Mouse (Mus musculus) hindbrain, embryonic 10.5 days (tissue): Measurements from ENCODE around the gene Maneal. TPM values are rescaled to one million over a fixed set of nuclear protein-coding genes. Genes with fewer than 3 reads are reported as not detected.
A peak's percentile ranks its signal among the peaks of the same experiment; 100 is the strongest.

Experiments used
- DNase-seq: peaks from one replicate; pipeline ENCODE4 v3.0.0-alpha.2; 2017; ENCODE audit warnings: low spot score
- H3K27ac ChIP-seq: fragments of 300-500 bp; sonication (generic); 2 replicates; pipeline ENCODE4 v1.5.1; 2016; ENCODE audit warnings: mild to moderate bottlenecking, moderate library complexity
- H3K27me3 ChIP-seq: fragments of 300-500 bp; sonication (generic); 2 replicates; pipeline ENCODE4 v1.6.1; 2016; ENCODE audit warnings: mild to moderate bottlenecking; ENCODE audit not compliant: poor library complexity, insufficient read depth, severe bottlenecking
- H3K36me3 ChIP-seq: fragments of 300-500 bp; sonication (generic); 2 replicates; pipeline ENCODE4 v1.6.1; 2016; ENCODE audit warnings: mild to moderate bottlenecking, moderate library complexity
- H3K4me1 ChIP-seq: fragments of 300-500 bp; sonication (generic); replicated peaks from 2 replicates; pipeline ENCODE4 v1.6.1; 2016; ENCODE audit warnings: mild to moderate bottlenecking
- H3K4me3 ChIP-seq: fragments of 300-500 bp; sonication (generic); 2 replicates; pipeline ENCODE4 v1.5.1; 2016; ENCODE audit warnings: mild to moderate bottlenecking, moderate library complexity
- H3K9me3 ChIP-seq: fragments of 300-500 bp; sonication (generic); 2 replicates; pipeline ENCODE4 v1.6.1; 2016; ENCODE audit warnings: mild to moderate bottlenecking, moderate library complexity
- WGBS: fragments of 180-500 bp; shearing (Covaris S2); methylation state at CpG from one replicate; pipeline ENCODE4 v1.1.7; 2016; 5-methylcytosine and 5-hydroxymethylcytosine counted together
- polyA plus RNA-seq: library from polyadenylated mRNA; unstranded; fragments of >200 nt; fragmentation: Nextera tagmentation; extraction: Ambion mirVana; gene quantifications from 2 replicates; pipeline ENCODE4 v1.2.1, GENCODE M21; 2016

Maneal gene
- polyA plus RNA-seq, 1 experiment from 2014 or later, result 8.8 TPM

- peak overlapping the region; percentile 76 for H3K27ac ChIP-seq
- peaks cover 43% of the 10 kb centered on the region for H3K4me1 ChIP-seq
- peaks cover 8% of the 10 kb centered on the region; the same call in 1 of the 2 replicates for H3K9me3 ChIP-seq
- H3K27me3 ChIP-seq, result peaks cover 76% of the 10 kb centered on the region
- H3K36me3 ChIP-seq, result no peaks in the 10 kb centered on the region
- WGBS, result under 1% methylated on average over 37 of the region's 37 CpGs
- DNase-seq, result peak; percentile 94
- peak overlapping the region; percentile 51 for H3K4me3 ChIP-seq
Measured at GRCm38 (mm10) chr4:124881341-124881908, 19.5 kb upstream of the Maneal start.

DNA sequence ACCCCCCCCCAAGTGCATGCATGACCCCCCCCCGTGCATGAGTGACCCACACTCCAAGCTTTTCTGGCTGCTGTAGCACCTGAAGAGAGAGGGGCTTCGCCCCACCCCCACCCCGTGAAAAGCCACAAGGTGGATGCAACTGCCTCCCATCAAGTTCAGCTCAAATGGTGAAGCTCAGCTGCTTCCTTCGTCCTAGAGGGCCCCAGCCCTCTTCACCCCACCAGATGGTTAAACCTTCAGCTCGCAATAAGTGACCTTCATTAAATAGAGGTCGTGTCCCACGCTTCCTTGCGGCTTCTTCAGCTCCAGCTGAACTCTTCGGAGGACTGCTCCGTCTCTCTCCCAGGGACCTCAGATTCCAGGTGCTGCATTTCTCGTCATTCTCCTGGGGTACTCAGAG, 18.6 kb upstream of the Maneal start, which contains the start of gene Epha10:
Epha10 (plus strand) TSS at position 301 of the 400 bp plus-strand sequence.
- peak; percentile 19 for DNase-seq
- Histone ChIP-seq H3K4me3 (peak within 1 kb of the TSS; percentile 51), H3K27me3 (peaks cover 68% of the 10 kb centered on the region), H3K4me1 (peaks cover 43% of the 10 kb centered on the region), H3K9me3 (peaks cover 8% of the 10 kb centered on the region; the same call in 1 of the 2 replicates), H3K36me3 (no peaks in the 10 kb centered on the region), H3K27ac (peak within 1 kb of the TSS; percentile 76)
- WGBS, result 6% methylated on average over 11 of the region's 11 CpGs

- H3K36me3 ChIP-seq, result no peaks in the 10 kb centered on the region
- no peak overlapping the region for H3K4me3 ChIP-seq
- 85% methylated on average over 1 of the region's 1 CpGs for WGBS
- no peaks in the 10 kb centered on the region for H3K27me3 ChIP-seq
- H3K4me1 ChIP-seq, result no peaks in the 10 kb centered on the region
- no peak overlapping the region for H3K27ac ChIP-seq
- DNase-seq, result no peak
- peaks cover 2% of the 10 kb centered on the region; the same call in 1 of the 2 replicates for H3K9me3 ChIP-seq
Measured at GRCm38 (mm10) chr4:124872719-124873118, 10.7 kb upstream of the Maneal start.

DNA sequence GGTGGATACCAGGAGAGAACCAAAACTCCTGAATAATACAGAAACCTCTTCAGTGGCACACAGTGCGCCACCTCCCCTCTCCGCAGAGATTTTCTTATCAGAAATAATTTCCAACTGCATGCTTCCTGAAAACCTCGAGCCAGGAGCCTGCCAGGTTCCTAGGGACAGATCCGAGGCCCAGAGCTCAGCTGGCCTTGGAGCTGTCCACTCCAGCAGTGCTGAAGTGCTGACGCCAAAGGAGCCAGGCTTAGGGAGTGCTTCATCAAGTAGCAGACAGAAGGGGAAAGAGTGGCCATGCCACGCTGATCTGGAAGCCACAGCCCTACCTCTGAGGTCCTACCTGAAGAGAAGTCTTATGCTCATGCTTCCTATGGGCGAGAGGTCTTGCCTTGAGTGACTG, 1.5 kb downstream of the Maneal start:
- 21% methylated on average over 7 of the region's 7 CpGs for WGBS
- Histone ChIP-seq H3K36me3 (peaks cover 38% of the 10 kb centered on the region), H3K4me3 (peak overlapping the region; percentile 74; the same call in 1 of the 2 replicates), H3K27me3 (peaks cover 34% of the 10 kb centered on the region), H3K4me1 (peaks cover 30% of the 10 kb centered on the region), H3K27ac (no peak overlapping the region), H3K9me3 (no peaks in the 10 kb centered on the region)
- DNase-seq, result peak; percentile 80

GRCm38 (mm10) chr4:124858370-124858769, 3.6 kb downstream of the Maneal start:
- Histone ChIP-seq H3K27ac (no peak overlapping the region), H3K9me3 (no peaks in the 10 kb centered on the region), H3K4me1 (peaks cover 30% of the 10 kb centered on the region), H3K36me3 (peaks cover 59% of the 10 kb centered on the region), H3K27me3 (peaks cover 29% of the 10 kb centered on the region), H3K4me3 (no peak overlapping the region)
- 80% methylated on average over 5 of the region's 5 CpGs for WGBS
- DNase-seq, result no peak

- H3K27me3 ChIP-seq, result peaks cover 9% of the 10 kb centered on the region
- 93% methylated on average over 8 of the region's 8 CpGs for WGBS
- peaks cover 26% of the 10 kb centered on the region for H3K4me1 ChIP-seq
- no peaks in the 10 kb centered on the region for H3K9me3 ChIP-seq
- H3K4me3 ChIP-seq, result no peak overlapping the region
- no peak for DNase-seq
- H3K27ac ChIP-seq, result no peak overlapping the region
- peaks cover 66% of the 10 kb centered on the region for H3K36me3 ChIP-seq
Measured at GRCm38 (mm10) chr4:124856294-124856693, 5.7 kb downstream of the Maneal start.

DNA sequence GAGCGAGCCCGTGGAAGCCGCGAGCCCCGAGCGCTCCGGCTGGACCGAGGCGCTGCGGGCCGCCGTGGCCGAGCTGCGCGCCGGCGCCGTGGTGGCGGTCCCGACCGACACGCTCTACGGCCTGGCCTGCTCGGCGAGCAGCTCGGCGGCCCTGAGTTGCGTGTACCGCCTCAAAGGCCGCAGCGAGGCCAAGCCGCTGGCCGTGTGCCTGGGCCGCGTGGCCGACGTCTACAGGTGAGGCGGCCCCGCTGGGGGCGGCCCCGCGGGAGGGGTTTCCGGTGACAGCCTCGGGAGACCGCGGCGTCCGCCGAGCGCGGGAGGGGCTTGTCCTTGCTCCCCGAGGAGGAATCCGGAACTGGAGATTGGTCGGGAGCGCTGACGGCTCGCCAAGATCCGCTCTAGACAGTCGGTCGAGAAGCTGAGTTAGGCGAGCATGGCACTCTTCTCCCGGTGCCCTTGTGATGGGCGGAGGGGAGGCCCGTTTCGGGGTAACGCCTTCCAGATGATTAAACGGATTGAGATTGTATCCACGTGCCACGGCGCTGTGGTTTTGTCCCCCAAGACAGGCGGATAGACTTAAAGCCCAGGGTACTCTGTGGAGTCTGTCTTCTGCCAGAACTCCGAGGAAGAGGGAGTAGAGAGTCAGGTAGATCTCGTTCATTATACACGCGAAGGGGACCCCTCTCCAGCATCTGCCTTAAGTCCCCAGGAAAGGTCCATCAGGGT, 10.9 kb downstream of the Maneal start, which contains the start of gene 1110065P20Rik:
1110065P20Rik (minus strand) TSS at position 264 of the 726 bp plus-strand sequence.
- H3K9me3 ChIP-seq, result no peaks in the 10 kb centered on the region
- peak within 1 kb of the TSS; percentile 97 for H3K27ac ChIP-seq
- no peaks in the 10 kb centered on the region for H3K27me3 ChIP-seq
- WGBS, result under 1% methylated on average over 75 of the region's 75 CpGs
- H3K4me1 ChIP-seq, result peaks cover 24% of the 10 kb centered on the region
- peaks cover 44% of the 10 kb centered on the region for H3K36me3 ChIP-seq
- DNase-seq, result peak; percentile 42
- H3K4me3 ChIP-seq, result peak within 1 kb of the TSS; percentile 99

- Histone ChIP-seq H3K4me3 (peak within 1 kb of the TSS; percentile 99), H3K36me3 (peaks cover 42% of the 10 kb centered on the region), H3K27ac (peak within 1 kb of the TSS; percentile 97), H3K9me3 (no peaks in the 10 kb centered on the region), H3K27me3 (no peaks in the 10 kb centered on the region), H3K4me1 (peaks cover 24% of the 10 kb centered on the region)
- WGBS, result under 1% methylated on average over 90 of the region's 90 CpGs
- peak; percentile 94 for DNase-seq
Measured at GRCm38 (mm10) chr4:124850261-124850913, 11.6 kb downstream of the Maneal start, which contains the start of gene Yrdc. TSS of gene Yrdc (plus strand) at chr4:124850679.

GRCm38 (mm10) chr4:124849631-124850260, 12.2 kb downstream of the Maneal start:
- H3K9me3 ChIP-seq, result no peaks in the 10 kb centered on the region
- peaks cover 24% of the 10 kb centered on the region for H3K4me1 ChIP-seq
- DNase-seq, result no peak
- peak overlapping the region; percentile 99 for H3K4me3 ChIP-seq
- H3K36me3 ChIP-seq, result peaks cover 42% of the 10 kb centered on the region
- 3% methylated on average over 24 of the region's 24 CpGs for WGBS
- peak overlapping the region; percentile 97 for H3K27ac ChIP-seq
- no peaks in the 10 kb centered on the region for H3K27me3 ChIP-seq

DNA sequence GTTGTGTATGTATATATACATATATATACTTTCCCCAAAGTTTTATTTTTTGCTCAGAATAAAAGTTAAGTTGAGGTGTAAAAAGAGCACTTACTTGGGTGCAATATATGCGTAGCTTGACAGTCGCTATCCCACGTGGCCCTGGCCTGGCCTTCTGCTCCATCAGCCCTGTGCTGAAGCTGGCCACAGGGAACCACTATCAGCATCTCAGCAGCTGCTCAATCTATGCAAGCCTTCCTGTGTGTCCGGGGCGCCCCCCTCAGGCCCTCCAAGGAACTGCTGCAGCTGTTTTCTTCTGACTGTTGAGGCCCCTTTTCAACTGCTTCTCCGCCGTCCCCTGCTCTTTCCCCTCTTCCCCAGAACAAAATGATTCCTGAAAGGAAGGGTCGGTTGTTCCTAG, 14.4 kb downstream of the Maneal start:
- no peak overlapping the region for H3K27ac ChIP-seq
- H3K9me3 ChIP-seq, result no peaks in the 10 kb centered on the region
- peaks cover 30% of the 10 kb centered on the region for H3K4me1 ChIP-seq
- no peak overlapping the region; the same call in 1 of the 2 replicates for H3K4me3 ChIP-seq
- H3K27me3 ChIP-seq, result no peaks in the 10 kb centered on the region
- peak; percentile 87 for DNase-seq
- H3K36me3 ChIP-seq, result peaks cover 39% of the 10 kb centered on the region
- 10% methylated on average over 8 of the region's 8 CpGs for WGBS

DNA sequence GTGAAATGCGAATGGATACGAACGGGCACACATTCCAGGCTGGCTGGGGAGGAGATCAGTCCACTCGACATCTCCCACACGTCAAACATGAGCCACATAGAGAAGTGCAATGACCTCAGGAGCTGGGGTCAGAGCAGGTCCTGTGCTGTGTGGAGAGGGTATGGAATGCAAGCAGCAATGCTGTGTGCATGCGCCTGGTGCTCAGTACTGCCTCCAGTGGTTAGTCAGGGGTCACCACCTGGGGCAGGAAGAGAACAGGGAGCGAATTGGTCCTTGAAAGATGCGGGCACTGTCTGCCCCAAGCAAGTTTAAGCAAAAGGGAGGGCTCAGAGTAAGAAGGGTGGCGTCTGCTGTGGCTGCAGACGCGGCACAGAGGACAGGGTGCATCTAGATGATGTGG, 18.5 kb downstream of the Maneal start:
- Histone ChIP-seq H3K9me3 (peaks cover 6% of the 10 kb centered on the region; the same call in 1 of the 2 replicates), H3K4me1 (peaks cover 9% of the 10 kb centered on the region), H3K27me3 (no peaks in the 10 kb centered on the region), H3K27ac (no peak overlapping the region), H3K36me3 (peaks cover 80% of the 10 kb centered on the region), H3K4me3 (no peak overlapping the region)
- 55% methylated on average over 11 of the region's 11 CpGs for WGBS
- peak; percentile 45 for DNase-seq

- no peak for DNase-seq
- no peak overlapping the region for H3K27ac ChIP-seq
- 95% methylated on average over 1 of the region's 1 CpGs for WGBS
- peaks cover 5% of the 10 kb centered on the region; the same call in 1 of the 2 replicates for H3K4me1 ChIP-seq
- peaks cover 6% of the 10 kb centered on the region; the same call in 1 of the 2 replicates for H3K9me3 ChIP-seq
- H3K36me3 ChIP-seq, result peaks cover 94% of the 10 kb centered on the region
- H3K4me3 ChIP-seq, result no peak overlapping the region
- no peaks in the 10 kb centered on the region for H3K27me3 ChIP-seq
Measured at GRCm38 (mm10) chr4:124840998-124841397, 21.0 kb downstream of the Maneal start.
